Mouse (Mus musculus) heart, adult 8-10 months (tissue): Measurements from ENCODE around the gene Cblc. TPM values are rescaled to one million over a fixed set of nuclear protein-coding genes. Genes with fewer than 3 reads are reported as not detected.

ENCODE experiments used
- total RNA-seq, 4 experiments: library from RNA; stranded (reverse); gene quantifications; 2 replicates each; pipeline ENCODE4 v1.2.4; 2022

The Cblc gene
- total RNA-seq, 4 experiments from 2014 or later: 0.37 to 0.76 TPM; not detected in 2

Other genes with a start within 250 kb of the Cblc start
- 10 to 100 TPM; 61.6 to 72.9 (median 63.8) TPM for gene Ppp1r37, start 233.7 kb downstream of the Cblc start, total RNA-seq
- gene Zfp296, start 219.5 kb downstream of the Cblc start, total RNA-seq: under 1 TPM; 0.25 to 0.84 (median 0.34) TPM
- 10 to 100 TPM; 44.9 to 65.4 (median 52.1) TPM for gene Gemin7, start 219.2 kb downstream of the Cblc start, total RNA-seq
- 10 to 100 TPM in 3 of 4 experiments, 1 to 10 TPM in 1; 9.6 to 16.8 (median 12.1) TPM for gene Clasrp, start 192.3 kb downstream of the Cblc start, total RNA-seq
- 1 to 10 TPM; 6.4 to 9.2 (median 7.7) TPM for gene Relb, start 167.4 kb downstream of the Cblc start, total RNA-seq
- gene Clptm1, start 131.8 kb downstream of the Cblc start, total RNA-seq: 10 to 100 TPM; 69.3 to 77.8 (median 72.6) TPM
- gene Apoc2, start 118.9 kb downstream of the Cblc start, total RNA-seq: under 1 TPM in 1 of 4 experiments, not detected in 3; 0.92 TPM
- not detected for gene Gm44805, start 115.4 kb downstream of the Cblc start, total RNA-seq
- not detected for gene Apoc4, start 115.3 kb downstream of the Cblc start, total RNA-seq
- 1 to 10 TPM in 1 of 4 experiments, under 1 TPM in 1, not detected in 2; 0.98 to 1.1 TPM for gene Apoc1, start 104.1 kb downstream of the Cblc start, total RNA-seq
- gene Apoe, start 97.6 kb downstream of the Cblc start, total RNA-seq: 100 to 1,000 TPM; 172 to 309 (median 253) TPM
- 100 to 1,000 TPM in 1 of 4 experiments, 10 to 100 TPM in 3; 94.0 to 101 (median 99.2) TPM for gene Tomm40, start 81.4 kb downstream of the Cblc start, total RNA-seq
- 10 to 100 TPM; 24.8 to 37.3 (median 34.9) TPM for gene Nectin2, start 46.3 kb downstream of the Cblc start, total RNA-seq
- gene Bcam, start 25.8 kb downstream of the Cblc start, total RNA-seq: 100 to 1,000 TPM; 185 to 199 (median 197) TPM
- 1 to 10 TPM; 2.1 to 4.4 (median 3.5) TPM for gene Bcl3, start 26.0 kb upstream of the Cblc start, total RNA-seq
- not detected for gene Gm19345, start 55.2 kb upstream of the Cblc start, total RNA-seq
- under 1 TPM in 1 of 4 experiments, not detected in 3; 0.27 TPM for gene Ceacam16, start 64.5 kb upstream of the Cblc start, total RNA-seq
- not detected for gene Ceacam19, start 91.2 kb upstream of the Cblc start, total RNA-seq
- 10 to 100 TPM; 17.9 to 25.0 (median 20.5) TPM for gene Pvr, start 124.4 kb upstream of the Cblc start, total RNA-seq
- gene Igsf23, start 153.9 kb upstream of the Cblc start, total RNA-seq: 1 to 10 TPM; 1.4 to 2.1 (median 1.6) TPM
- not detected for gene Ceacam20, start 168.6 kb upstream of the Cblc start, total RNA-seq
- not detected for gene Nlrp9b, start 194.7 kb upstream of the Cblc start, total RNA-seq